Mouse (Mus musculus) megakaryocyte, embryonic 14.5 days (primary cell): ENCODE results near the gene Gtf3c2.

Experiments used
- FLI1 ChIP-seq: IDR thresholded peaks from 2 replicates; pipeline ENCODE4 v1.6.1; 2012; ENCODE audit warnings: low read length, inconsistent platforms, mixed read lengths
- GATA1 ChIP-seq: IDR thresholded peaks from 3 replicates; pipeline ENCODE4 v1.6.1; 2012; ENCODE audit warnings: mixed read lengths, low read length, inconsistent platforms, borderline replicate concordance

DNA sequence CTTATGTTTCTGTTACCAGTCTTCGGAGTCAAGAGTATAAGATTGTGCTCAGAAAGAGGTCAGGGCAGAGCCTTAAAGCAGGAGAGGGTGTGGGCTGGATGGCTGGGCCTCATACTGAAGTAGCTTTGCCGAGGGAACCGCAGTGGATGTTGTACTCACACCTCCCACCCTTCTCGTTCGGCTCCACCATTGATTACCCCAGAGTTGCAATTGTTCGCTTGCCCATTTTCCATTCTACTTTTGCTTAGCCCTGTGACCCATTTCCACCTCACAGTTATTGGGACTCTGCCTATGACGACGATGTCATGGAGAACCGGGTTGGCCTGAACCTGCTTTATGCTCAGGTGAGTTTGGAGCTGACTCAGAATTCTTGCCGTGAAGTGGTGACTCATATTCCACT is 16.3 kb upstream of the Gtf3c2 start:
- TF ChIP-seq GATA1 (no peak), FLI1 (no peak)
